Mouse (Mus musculus) forebrain, embryonic 15.5 days (tissue): ENCODE data around the gene Tns2. TPM values are rescaled to one million over a fixed set of nuclear protein-coding genes. Genes with fewer than 3 reads are reported as not detected.
A peak's percentile ranks its signal among the peaks of the same experiment; 100 is the strongest.

Experiments
- ATAC-seq: fragments of 200-750 bp; cut with Nextera tagmentation; replicated peaks from 2 replicates; pipeline ENCODE4 v1.8.0; 2017; ENCODE audit warnings: mild to moderate bottlenecking, moderate TSS enrichment, moderate library complexity
- H3K27ac ChIP-seq: fragments of 300-500 bp; sonication (generic); replicated peaks from 2 replicates; pipeline ENCODE4 v1.5.1; 2015; ENCODE audit warnings: mild to moderate bottlenecking, inconsistent platforms
- H3K27me3 ChIP-seq: fragments of 300-500 bp; sonication (generic); 2 replicates; pipeline ENCODE4 v1.6.1; 2015; ENCODE audit warnings: inconsistent platforms
- H3K36me3 ChIP-seq: fragments of 300-500 bp; sonication (generic); 2 replicates; pipeline ENCODE4 v1.6.1; 2015; ENCODE audit warnings: mild to moderate bottlenecking, inconsistent platforms
- H3K4me1 ChIP-seq: fragments of 300-500 bp; sonication (generic); 2 replicates; pipeline ENCODE4 v1.6.1; 2015; ENCODE audit warnings: inconsistent platforms
- H3K4me2 ChIP-seq: fragments of 300-500 bp; sonication (generic); replicated peaks from 2 replicates; pipeline ENCODE4 v1.6.1; 2015; ENCODE audit warnings: mild to moderate bottlenecking, inconsistent platforms
- H3K4me3 ChIP-seq: fragments of 300-500 bp; sonication (generic); 2 replicates; pipeline ENCODE4 v1.5.1; 2015; ENCODE audit warnings: mild to moderate bottlenecking, inconsistent platforms
- H3K9ac ChIP-seq: fragments of 300-500 bp; sonication (generic); replicated peaks from 2 replicates; pipeline ENCODE4 v1.6.1; 2015; ENCODE audit warnings: mild to moderate bottlenecking, inconsistent platforms
- H3K9me3 ChIP-seq: fragments of 300-500 bp; sonication (generic); 2 replicates; pipeline ENCODE4 v1.6.1; 2016; ENCODE audit warnings: inconsistent platforms
- WGBS: fragments of 180-500 bp; shearing (Covaris S2); methylation state at CpG from one replicate; pipeline ENCODE4 v1.1.7; 2015; ENCODE audit warnings: mixed read lengths; 5-methylcytosine and 5-hydroxymethylcytosine counted together
- polyA plus RNA-seq: library from polyadenylated mRNA; unstranded; fragments of >200 nt; fragmentation: Nextera tagmentation; extraction: Ambion mirVana; gene quantifications from 2 replicates; pipeline ENCODE4 v1.2.1, GENCODE M21; 2015

The Tns2 gene
- polyA plus RNA-seq, 1 experiment from 2014 or later, result 4.9 TPM

DNA sequence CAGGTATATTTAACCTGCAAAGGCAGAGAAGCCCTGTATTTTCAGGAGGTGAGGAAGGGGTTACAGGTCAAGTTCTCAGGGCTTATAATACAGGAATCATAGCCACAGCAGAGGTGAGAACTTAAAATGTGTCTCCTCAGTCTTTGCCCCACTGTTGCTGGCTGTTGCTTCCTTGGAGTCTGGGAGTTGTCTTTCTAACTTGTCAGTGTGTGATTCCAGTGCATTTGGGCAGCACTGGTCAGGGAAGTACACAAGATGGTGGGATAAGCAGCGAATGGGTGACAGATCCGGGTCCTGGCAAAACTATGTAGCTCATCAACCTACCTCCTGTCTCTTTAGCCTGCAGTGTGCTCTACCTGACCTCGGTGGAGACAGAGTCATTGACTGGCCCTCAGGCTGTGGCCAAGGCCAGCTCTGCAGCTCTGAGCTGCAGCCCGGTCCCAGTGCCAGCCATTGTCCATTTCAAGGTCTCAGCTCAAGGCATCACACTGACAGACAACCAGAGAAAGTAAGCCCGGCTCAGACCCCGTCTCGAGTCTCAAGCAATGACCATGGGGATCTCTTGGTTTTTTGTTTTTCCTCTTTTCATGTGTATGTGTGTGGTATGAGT lies 14.5 kb downstream of the Tns2 start:
- ATAC-seq, result no peak
- Histone ChIP-seq H3K27ac (no peak overlapping the region), H3K9ac (no peak overlapping the region), H3K4me3 (no peak overlapping the region), H3K9me3 (no peaks in the 10 kb centered on the region), H3K4me1 (peaks cover 34% of the 10 kb centered on the region), H3K27me3 (no peaks in the 10 kb centered on the region), H3K4me2 (no peak overlapping the region), H3K36me3 (peaks cover 22% of the 10 kb centered on the region; the same call in 1 of the 2 replicates)
- 86% methylated on average over 7 of the region's 7 CpGs for WGBS

DNA sequence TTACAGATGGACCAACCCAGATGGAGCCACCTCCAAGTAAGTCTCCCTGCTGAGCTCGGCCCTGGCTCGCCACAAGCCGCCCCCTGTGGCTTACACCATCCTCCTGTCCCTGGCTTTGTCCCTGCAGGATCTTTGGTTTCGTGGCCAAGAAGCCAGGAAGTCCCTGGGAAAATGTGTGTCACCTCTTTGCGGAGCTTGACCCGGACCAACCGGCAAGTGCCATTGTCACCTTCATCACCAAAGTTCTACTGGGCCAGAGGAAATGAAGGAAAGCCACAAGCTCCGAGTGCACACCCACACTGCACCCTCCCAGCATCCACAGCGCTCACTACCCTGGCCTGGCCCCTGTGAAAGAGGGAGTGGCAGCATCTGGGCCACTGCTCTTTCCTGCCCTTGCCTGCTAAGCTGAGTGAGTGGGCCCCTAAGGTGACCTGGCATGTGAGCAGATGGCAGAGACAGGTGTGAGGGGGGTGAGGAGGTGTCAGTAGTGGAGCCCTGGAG lies 15.6 kb downstream of the Tns2 start:
- WGBS, result 61% methylated on average over 9 of the region's 9 CpGs
- Histone ChIP-seq H3K27ac (peak overlapping the region; percentile 77), H3K36me3 (peaks cover 22% of the 10 kb centered on the region; the same call in 1 of the 2 replicates)

DNA sequence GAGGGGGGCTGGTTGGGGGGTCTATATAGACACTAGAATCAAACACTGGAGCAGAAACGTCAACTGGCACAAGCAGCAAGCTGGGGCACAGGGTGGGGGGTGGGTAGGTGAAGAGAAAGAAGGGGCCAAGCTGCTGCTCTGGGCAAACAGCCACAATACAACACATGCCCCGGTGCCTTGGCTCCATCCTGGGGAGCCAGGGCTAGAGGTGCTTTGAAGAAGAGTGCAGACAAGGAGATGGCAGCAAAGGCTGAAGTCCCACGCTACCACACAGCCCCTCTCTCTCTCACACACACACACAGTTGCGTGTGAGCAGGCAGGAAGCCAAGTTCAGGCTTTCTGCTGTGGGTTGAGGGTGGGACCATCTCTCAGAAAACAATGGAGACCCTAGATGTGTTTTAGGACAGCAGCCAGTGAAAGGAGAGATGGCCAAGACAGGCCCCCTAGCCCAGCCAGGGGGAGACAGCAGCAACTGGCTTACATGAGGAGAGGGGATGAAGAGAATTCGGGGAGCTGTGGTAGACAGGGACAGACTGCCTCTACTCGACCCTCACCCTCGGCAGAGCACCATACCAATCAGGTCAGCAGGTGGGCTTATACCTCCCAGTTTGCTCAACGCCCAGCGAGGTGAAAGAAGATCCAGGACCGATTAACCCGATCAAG lies 16.7 kb downstream of the Tns2 start:
- ATAC-seq, result peak; percentile 70
- H3K4me3 ChIP-seq, result no peak overlapping the region
- H3K27me3 ChIP-seq, result no peaks in the 10 kb centered on the region
- H3K36me3 ChIP-seq, result peaks cover 29% of the 10 kb centered on the region
- H3K4me2 ChIP-seq, result no peak overlapping the region; the same call in 1 of the 2 replicates
- 43% methylated on average over 11 of the region's 11 CpGs for WGBS
- H3K9ac ChIP-seq, result no peak overlapping the region
- no peaks in the 10 kb centered on the region for H3K9me3 ChIP-seq
- H3K27ac ChIP-seq, result peak overlapping the region; percentile 77
- H3K4me1 ChIP-seq, result peaks cover 39% of the 10 kb centered on the region

More for the DNA sequence above, 15.6 kb downstream of the Tns2 start:
- Histone ChIP-seq H3K27me3 (no peaks in the 10 kb centered on the region), H3K4me1 (peaks cover 39% of the 10 kb centered on the region), H3K9ac (no peak overlapping the region), H3K4me3 (no peak overlapping the region), H3K9me3 (no peaks in the 10 kb centered on the region), H3K4me2 (no peak overlapping the region)
- no peak for ATAC-seq

DNA sequence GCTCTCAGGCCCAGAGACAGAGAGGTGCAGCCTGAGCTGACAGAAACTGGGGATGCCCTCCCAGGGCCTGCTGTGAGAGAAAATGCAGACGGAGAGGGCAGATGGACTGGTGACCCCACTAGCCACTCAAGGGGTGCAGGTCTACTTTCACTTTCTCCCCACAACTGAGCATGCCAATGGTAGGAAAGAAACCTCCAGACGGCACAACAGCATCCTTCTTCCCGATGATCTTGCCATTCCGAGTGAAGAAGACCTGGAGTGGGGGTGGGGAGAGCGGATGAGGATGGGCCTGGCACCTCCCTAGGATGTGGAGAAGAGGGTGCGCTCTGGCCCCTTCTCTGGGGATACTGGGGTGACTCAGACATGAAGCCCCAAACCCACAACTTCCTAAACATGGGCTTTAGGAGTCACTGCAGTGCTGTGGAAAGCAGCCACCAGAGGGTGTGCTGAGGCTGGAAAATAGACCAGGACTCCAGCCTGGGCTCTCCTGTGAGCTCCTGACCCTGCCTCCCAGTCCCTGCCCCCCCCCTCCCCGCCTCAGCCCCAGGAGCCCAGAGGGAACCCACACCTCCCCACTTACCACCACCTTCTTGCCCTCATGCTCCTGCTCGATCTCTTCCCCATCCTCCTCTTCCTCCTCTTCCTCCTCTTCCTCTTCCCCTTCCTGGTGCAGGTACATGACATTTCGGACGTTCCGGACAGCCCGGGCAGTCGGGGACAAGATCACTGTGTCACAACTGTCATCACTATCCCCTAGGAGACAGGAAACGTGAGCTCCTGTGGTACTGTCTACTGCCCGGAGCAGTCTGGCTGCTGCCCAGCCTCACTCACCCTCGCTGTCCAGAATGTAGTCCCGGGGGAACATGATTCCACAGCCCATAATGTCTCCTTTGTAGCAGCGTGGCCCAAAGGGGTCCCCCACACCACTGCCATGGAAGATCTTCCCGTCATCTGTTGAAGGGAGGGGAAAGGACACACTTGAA lies 17.5 kb downstream of the Tns2 start:
- whole genome bisulfite sequencing, result 77% methylated on average over 19 of the region's 19 CpGs
- H3K4me3 ChIP-seq, result no peak overlapping the region
- H3K9me3 ChIP-seq, result no peaks in the 10 kb centered on the region
- no peak for ATAC-seq
- no peaks in the 10 kb centered on the region for H3K27me3 ChIP-seq
- no peak overlapping the region for H3K9ac ChIP-seq
- no peak overlapping the region for H3K4me2 ChIP-seq
- H3K4me1 ChIP-seq, result peaks cover 39% of the 10 kb centered on the region
- peaks cover 32% of the 10 kb centered on the region for H3K36me3 ChIP-seq
- H3K27ac ChIP-seq, result peak overlapping the region; percentile 77

DNA sequence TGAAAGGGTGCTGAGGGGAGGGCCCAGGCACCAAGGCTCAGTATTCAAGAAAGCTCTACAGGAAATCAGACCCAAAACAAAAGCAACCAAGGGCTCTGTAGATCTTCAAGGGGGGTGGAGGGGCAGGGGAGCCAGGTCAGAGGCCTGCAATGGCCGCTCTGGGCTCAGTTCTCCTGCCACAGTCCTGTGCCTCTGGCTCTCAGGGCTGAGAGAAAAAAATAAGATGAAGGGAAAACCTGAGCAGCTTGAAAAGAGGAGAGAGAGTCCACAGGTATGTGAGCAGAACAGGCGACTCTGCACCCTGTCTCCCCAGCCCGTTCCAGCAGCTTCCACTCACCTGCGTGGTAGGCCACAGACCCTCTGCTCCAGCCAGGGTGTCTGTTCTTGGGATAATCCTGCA lies 18.4 kb downstream of the Tns2 start:
- Histone ChIP-seq H3K36me3 (peaks cover 34% of the 10 kb centered on the region), H3K9me3 (no peaks in the 10 kb centered on the region), H3K9ac (0 out of 2 replicates have a peak overlapping the region, but pooled peaks have one; percentile 10), H3K4me1 (peaks cover 39% of the 10 kb centered on the region), H3K4me2 (no peak overlapping the region), H3K27me3 (no peaks in the 10 kb centered on the region), H3K4me3 (no peak overlapping the region), H3K27ac (no peak overlapping the region)
- WGBS, result 82% methylated on average over 4 of the region's 4 CpGs
- ATAC-seq, result no peak

DNA sequence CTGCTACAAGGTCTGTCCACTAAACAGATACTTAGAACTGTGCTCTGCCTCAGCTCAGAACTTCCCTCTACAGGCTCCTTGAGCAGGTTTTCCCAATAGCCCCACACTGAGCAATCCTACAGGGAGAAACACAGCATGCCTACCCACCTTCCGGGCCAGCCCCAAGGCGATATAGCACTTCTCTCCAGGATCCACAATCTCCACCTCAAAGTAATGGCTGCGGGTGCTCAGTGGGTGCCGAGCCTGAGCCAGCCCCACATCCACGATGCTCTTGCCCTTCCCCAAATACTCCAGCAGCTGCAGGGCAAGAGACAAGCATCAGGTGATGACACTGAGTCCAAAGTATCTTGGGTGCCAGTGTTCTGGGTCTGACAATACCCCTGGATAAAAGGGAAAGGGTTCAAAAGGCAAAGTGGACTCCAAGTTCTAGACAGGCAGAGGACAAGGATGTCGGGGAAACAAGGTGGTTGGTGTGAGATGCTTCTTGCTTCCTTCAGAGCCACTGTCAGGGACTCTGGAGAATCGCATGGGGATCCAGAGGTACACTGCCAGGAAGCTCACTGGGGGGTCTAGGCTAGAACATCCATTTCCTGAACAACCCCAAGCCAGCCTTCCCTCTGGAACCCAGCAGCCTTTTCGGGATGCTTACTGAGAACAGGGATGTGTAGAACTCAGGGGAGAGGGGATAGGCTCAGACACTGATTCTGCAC lies 19.1 kb downstream of the Tns2 start:
- peaks cover 39% of the 10 kb centered on the region for H3K4me1 ChIP-seq
- H3K4me3 ChIP-seq, result no peak overlapping the region
- no peak overlapping the region for H3K9ac ChIP-seq
- peaks cover 34% of the 10 kb centered on the region for H3K36me3 ChIP-seq
- no peaks in the 10 kb centered on the region for H3K27me3 ChIP-seq
- H3K27ac ChIP-seq, result 0 out of 2 replicates have a peak overlapping the region, but pooled peaks have one; percentile 19
- no peak overlapping the region for H3K4me2 ChIP-seq
- ATAC-seq, result no peak
- WGBS, result 79% methylated on average over 8 of the region's 8 CpGs
- H3K9me3 ChIP-seq, result no peaks in the 10 kb centered on the region

DNA sequence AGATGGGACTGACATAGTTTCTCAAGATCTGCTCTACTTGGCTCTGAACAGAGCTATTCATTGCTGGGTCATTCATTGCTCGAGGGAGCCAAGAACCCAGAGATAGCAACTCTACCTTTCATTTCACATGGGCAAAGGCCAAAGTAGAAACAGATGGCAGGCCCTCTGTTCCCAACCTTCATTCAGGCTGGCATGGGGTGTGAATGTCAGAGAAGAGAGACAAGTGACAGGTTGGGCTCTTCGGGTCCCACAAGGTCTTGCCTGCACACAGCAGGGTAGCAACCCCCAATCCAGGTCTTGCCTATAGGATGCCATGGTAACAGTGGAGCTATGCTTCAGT lies 19.6 kb downstream of the Tns2 start:
- peaks cover 39% of the 10 kb centered on the region for H3K36me3 ChIP-seq
- H3K9ac ChIP-seq, result no peak overlapping the region
- no peaks in the 10 kb centered on the region for H3K9me3 ChIP-seq
- no peak overlapping the region for H3K4me3 ChIP-seq
- ATAC-seq, result no peak
- peaks cover 39% of the 10 kb centered on the region for H3K4me1 ChIP-seq
- H3K27me3 ChIP-seq, result no peaks in the 10 kb centered on the region
- WGBS, result 61% methylated on average over 2 of the region's 2 CpGs
- 0 out of 2 replicates have a peak overlapping the region, but pooled peaks have one; percentile 2 for H3K27ac ChIP-seq
- no peak overlapping the region for H3K4me2 ChIP-seq

DNA sequence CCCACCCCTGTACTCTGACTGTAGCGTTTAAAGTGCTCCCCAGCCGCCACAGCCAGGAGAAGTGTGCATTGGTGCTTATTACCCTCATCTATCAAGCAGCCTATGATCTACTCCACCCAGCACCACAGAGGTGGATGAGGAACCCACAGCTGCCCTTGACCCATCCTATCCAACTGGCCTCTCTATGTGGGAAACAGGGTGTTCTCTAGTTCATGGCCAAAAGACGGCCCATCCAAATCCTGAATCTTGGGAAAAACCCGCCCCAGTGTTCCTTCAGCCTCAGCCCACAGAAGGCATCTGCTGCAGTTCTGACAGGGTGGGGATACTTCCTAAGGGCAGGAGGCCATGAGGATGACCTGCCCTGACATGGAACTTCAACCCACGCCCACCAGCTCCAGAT lies 20.3 kb downstream of the Tns2 start:
- no peak overlapping the region for H3K4me2 ChIP-seq
- H3K4me3 ChIP-seq, result no peak overlapping the region
- H3K9me3 ChIP-seq, result no peaks in the 10 kb centered on the region
- no peaks in the 10 kb centered on the region for H3K27me3 ChIP-seq
- H3K4me1 ChIP-seq, result peaks cover 38% of the 10 kb centered on the region
- H3K36me3 ChIP-seq, result peaks cover 45% of the 10 kb centered on the region
- no peak overlapping the region for H3K9ac ChIP-seq
- 79% methylated on average over 5 of the region's 5 CpGs for WGBS
- ATAC-seq, result no peak
- no peak overlapping the region for H3K27ac ChIP-seq

DNA sequence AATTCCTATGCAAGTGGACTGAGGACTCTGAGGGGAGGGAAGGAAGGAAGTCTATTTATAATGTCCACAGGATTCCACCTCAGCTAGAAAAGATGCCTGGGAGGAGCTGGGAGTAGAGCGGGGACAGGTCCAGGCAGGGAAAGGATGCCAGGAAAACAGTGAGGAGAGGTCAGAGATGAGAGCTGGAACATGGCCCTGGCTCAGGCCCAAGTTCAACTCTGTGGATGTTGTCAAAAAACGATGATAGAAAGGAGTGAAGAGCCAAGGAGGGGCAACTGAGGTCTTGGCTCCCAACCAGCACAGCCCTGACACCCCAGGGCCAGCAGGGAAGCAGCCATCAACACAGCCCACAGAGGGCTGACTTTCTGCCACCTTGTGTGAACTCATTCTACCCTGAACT lies 26.1 kb downstream of the Tns2 start:
- H3K36me3 ChIP-seq, result peaks cover 72% of the 10 kb centered on the region
- ATAC-seq, result no peak

DNA sequence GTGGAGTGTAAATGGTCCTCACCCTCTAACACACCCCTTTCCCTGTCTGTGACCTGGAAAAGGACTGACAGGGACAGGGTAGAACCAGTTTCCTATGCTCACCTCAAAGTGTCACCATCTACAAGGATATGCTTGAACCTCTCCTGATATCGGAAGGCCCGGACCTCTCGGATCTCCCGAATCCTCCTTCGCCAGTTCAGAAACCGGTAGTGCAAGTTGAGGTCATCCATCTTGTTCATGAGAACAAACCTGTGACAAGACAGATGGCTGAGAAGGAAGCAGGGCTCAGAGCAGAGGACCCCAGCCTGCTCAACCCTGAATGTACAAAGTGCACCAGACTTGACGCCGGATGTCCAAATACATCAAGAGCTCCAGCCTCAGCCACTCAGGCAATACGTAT lies 33.1 kb downstream of the Tns2 start:
- Histone ChIP-seq H3K4me2 (no peak overlapping the region), H3K9ac (no peak overlapping the region), H3K27me3 (no peaks in the 10 kb centered on the region), H3K36me3 (peaks cover 45% of the 10 kb centered on the region), H3K4me1 (peaks cover 21% of the 10 kb centered on the region), H3K9me3 (no peaks in the 10 kb centered on the region), H3K4me3 (no peak overlapping the region), H3K27ac (no peak overlapping the region)
- whole genome bisulfite sequencing, result 93% methylated on average over 9 of the region's 9 CpGs
- no peak for ATAC-seq

More for the DNA sequence above, 26.1 kb downstream of the Tns2 start:
- Histone ChIP-seq H3K9me3 (no peaks in the 10 kb centered on the region), H3K4me1 (no peaks in the 10 kb centered on the region), H3K27ac (no peak overlapping the region), H3K27me3 (no peaks in the 10 kb centered on the region), H3K9ac (no peak overlapping the region), H3K4me2 (no peak overlapping the region), H3K4me3 (no peak overlapping the region)
- 73% methylated on average over 2 of the region's 2 CpGs for WGBS

DNA sequence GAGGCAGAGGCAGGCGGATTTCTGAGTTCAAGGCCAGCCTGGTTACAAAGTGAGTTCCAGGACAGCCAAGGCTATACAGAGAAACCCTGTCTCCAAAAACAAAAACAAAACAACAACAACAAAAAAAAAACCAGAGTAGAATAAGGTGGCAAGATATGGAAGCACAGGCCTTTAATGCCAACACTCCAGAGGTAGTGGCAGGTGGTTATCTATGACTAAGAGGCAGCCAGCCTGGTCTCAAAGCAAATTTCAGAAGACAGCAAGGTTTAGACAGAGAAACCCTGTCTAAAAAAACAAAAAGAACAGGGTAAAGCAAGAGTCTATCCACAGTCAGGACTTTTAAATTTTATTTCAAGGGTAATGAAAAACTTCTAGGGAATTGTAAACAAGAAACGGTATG lies 34.5 kb downstream of the Tns2 start:
- 93% methylated on average over 2 of the region's 2 CpGs for WGBS
- Histone ChIP-seq H3K4me1 (peaks cover 21% of the 10 kb centered on the region), H3K9ac (no peak overlapping the region; the same call in 1 of the 2 replicates), H3K4me3 (peak overlapping the region; percentile 98; the same call in 1 of the 2 replicates), H3K27ac (no peak overlapping the region), H3K36me3 (peaks cover 32% of the 10 kb centered on the region), H3K4me2 (peak overlapping the region; percentile 77), H3K27me3 (no peaks in the 10 kb centered on the region), H3K9me3 (no peaks in the 10 kb centered on the region)
- ATAC-seq, result no peak
